Mouse (Mus musculus) spleen, postnatal 36 days (tissue): ENCODE data around the gene Foxn3.
A peak's percentile ranks its signal among the peaks of the same experiment; 100 is the strongest.

Source experiments
- DNase-seq, 2 experiments: peaks; one replicate each; pipeline ENCODE4 v3.0.0; 2022; ENCODE audit warnings: low spot score in 2 of 2, mixed read lengths in 1 of 2

Foxn3 gene

DNA sequence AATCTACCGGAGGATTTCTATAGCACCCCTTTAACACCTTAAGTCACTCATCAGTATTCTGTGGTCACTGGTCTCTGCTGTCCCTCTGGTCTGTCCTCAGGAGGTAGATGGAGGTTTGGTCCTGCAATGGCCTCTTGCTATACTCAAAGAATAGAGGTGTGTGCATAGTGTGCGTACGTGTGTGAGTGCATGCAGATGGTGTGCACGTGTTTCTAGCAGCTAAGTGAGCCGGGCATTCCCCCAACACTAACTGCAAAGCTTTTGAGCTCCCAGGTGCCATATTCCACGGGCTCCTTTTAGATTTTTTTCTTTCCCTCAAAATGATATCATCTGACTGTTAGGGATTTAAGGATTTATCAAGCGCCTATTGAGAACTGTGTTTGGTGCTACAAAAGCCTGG is 269.9 kb downstream of the Foxn3 start:
- DNase-seq: no peak

DNA sequence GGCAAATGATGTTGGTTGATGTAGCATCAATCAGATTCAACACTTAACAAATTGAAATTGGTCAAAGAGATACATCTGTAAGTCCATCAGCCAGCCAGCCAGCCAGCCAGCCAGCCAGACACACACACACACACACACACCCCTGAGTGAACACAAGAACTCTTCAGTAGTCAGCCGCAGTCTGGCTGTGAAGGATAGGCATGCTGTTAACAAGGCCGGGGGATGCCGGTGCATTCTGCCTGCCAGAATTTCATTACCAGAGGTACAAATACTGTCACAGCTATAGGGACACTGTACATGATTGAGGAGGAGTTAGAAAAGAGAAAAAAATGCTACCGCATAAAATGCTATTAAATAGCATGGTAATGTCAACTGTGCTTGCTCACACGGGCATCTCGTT is 271.2 kb downstream of the Foxn3 start:
- DNase-seq: no peak

DNA sequence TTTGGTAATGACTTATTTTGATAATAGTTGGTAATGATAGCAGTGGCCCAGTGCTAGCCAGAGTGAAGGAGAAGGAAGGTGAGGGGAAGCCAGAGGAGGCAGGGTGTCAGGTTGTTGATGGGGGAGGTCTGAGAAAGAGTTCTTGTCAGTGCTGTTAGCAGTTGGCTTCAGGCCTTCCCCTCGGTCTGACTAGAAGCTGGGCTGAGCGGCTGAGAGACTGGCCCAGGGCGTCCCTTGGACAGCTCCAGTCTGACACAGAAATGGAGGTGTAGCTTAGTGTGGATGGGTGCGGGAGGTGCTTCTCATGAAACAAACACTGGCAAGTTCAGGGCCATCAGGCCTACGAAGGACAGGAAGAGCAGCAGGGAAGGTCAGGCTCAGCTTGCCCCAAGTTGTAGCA is 276.3 kb downstream of the Foxn3 start:
- no peak for DNase-seq

DNA sequence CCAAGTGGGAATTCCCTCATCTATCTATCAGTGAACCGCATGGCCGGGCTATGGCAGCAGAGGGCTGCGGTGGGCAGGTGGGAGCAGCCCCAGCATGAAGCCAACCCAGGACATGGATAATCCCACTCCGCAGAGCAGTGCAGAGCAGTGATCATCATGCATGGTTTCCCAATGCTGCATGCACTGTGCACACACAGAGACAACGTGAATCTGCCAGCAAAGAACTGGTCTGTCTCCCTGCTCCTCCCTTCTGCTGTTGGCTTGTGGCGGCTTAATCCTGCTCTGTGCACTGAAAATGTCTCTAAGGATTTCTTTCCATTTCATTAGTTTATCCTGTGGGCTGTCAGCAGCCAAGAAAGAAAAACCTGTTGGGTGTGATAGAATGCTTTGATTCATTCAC is 276.7 kb downstream of the Foxn3 start:
- DNase-seq: no peak

DNA sequence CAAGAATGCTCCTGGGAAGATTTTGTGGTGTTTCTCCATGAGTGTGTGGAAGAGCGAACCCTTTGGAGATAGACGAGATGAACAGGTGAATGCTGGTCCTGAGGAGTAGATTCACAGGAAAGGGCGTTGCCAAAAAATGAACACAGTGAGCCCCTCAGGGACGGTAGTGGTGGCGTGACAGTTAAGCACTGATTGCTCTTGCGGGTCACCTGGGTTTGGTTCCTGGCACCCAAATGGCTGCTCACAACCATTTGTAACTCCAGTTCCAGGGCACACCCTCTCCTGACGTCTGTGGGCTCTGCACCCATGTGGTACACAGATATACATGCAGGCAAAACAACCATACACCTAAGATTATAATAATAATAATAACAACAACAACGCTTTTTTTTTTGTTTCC is 277.7 kb downstream of the Foxn3 start:
- DNase-seq: peak; percentile 32 to 35

DNA sequence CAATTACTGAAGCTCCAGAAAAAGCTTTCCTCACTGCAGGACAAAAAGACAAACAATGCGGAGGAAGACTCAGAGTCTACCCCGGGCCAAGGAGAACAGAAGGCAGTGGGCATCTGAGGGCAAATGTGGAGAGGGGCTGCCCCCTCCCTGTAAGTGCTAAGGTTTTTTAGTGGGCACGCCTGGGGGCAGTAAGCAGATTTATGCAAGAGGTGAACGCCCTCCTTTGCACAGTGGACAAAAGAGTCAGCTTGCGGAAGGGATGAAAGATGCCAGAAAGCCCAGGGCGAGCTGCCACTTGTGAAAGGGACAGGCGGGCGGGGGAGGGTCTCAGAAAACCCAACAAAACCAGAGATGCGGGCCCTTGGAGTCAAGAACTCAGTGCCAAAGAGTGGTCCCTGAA is 278.2 kb downstream of the Foxn3 start:
- no peak for DNase-seq

DNA sequence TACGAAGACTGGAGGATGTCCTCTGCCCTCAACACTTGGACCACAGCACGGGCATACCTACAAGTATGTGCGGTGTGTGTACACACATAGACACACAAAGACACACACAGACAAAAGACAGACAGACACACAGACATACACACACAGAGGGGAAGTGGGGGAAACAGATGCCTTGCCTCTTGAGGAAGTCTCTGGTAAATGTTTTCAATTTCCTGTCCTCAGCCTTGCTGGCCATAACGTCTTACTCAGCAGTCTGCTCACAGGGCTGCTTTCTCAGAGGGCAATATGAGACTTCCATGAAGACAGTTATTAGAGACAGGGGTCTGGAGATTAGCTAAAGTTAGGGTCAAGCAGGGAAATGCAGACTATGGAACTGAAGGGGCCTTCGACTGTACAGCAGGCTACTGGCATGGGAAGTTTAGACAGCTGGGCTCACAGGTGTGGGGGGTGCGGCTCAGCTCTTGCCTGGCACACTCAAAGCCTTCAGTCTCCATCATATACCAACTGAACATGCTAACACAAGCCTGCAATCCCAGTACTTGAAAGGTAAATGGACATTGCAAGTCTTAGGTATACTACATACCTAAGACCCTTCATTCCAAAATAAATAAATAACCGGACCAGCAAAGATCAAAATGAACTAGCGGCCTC is 278.8 kb downstream of the Foxn3 start:
- DNase-seq: peak; percentile 42 to 47

DNA sequence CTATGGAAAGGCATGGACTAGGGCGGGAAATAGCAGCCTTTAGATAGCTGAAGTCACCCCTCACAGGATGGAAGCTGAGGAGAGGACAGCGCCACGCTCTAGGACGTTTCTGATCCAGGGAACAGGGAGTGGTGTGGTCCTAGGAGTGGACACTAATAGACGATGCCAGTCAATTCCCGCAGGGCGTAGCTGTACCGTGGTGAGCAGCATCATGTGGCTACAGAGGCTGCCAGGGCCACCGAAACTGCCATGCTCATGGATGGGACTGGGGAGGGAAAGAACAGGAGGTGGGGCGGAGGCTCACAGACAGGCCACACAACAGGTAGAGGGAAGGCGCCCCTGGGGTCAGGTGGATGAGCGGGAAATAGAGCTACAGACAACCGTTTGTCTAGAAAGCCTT is 282.6 kb downstream of the Foxn3 start:
- no peak for DNase-seq

DNA sequence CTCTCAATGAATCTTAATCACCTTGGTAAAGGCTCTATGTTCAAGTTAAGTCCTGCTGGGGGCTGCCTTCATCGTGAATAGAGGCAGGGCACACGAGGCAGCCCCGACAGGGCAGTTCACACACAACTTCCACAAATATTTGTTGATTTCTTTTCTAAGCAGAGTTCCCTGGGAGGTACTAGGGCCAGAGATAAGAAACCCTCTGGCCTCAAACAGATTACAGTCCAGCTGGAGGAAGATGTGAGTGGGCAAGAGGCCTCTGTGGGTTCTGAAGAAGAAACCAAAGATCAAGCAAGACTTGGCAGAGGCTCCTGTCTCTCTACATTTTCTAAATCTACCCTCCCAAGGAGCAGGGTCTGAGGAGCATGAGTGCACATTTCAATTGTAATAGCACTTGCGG is 283.1 kb downstream of the Foxn3 start:
- DNase-seq: no peak

DNA sequence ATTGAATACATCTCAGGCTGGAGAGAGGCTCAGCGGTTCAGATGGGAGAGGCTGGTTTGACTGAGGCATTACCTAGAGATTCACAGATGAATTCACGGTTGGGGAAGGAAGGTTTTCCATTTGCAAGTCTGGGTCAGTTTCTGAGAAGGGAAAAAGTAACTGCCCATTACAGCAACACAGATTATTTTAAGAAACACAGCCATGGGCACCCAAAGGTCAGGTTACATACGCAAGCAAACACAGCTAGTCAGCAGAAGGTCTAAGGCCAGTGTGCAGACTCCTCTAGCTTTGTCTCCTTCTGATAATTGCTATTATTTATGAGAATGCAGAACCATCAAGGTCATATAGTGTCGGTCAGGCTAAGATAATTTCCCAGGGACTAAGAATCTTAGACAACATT is 284.0 kb downstream of the Foxn3 start:
- DNase-seq: no peak

DNA sequence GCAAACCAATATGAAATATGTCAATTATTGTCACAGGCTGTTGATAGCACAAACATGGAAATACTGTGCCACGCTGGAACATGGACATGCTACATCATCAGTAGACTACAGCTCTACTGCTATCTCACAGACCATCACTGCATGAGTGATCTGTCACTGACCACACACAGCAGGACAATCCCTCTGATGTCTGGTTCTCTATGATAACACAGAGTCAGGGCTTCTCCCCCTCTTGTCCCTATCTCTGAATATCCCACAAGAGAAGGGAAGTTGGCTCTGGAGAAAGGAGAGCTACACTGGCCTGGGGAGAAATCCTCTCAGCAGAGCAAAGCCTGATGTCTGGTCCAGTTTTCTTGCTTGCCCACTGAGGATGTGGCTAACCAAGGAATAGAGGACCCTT is 288.8 kb downstream of the Foxn3 start:
- no peak for DNase-seq

DNA sequence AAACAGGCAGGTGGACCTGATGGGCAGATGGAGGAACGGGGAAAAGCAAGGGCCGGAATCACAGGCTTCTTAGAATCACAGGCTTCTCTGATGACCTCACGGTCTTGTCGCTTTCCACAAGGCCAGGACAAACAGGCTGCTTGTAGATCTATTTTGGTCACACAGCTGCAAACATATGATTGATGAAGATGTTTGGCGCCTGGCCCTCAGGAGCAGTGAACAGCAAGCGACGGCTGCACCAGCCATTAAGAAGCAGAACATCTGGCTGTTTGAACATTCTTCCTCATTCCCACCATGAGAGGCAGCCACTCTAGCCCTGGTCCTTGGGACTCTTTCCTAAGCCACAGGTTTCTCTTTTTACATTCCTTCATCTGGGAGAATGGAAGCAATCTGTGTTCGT is 294.0 kb downstream of the Foxn3 start:
- no peak for DNase-seq

DNA sequence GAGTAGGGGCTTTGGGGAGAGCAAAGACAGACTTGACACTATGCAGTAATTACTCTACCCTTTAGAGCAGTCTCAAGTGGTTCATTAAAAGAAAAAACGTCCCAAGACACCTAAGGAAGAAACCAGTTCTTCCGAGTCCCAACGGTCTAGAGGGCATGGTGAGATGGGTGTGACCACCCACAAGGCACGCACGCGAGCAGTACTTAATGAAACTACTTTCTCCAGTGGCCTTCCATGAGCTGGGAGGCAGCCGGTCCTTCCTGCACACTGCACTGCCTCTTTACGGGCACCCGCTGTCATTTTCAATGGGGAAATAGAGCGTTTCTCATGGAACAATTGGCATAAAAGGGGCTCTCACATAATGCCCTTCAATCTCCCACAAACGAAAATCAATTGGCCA is 294.4 kb downstream of the Foxn3 start:
- no peak for DNase-seq

DNA sequence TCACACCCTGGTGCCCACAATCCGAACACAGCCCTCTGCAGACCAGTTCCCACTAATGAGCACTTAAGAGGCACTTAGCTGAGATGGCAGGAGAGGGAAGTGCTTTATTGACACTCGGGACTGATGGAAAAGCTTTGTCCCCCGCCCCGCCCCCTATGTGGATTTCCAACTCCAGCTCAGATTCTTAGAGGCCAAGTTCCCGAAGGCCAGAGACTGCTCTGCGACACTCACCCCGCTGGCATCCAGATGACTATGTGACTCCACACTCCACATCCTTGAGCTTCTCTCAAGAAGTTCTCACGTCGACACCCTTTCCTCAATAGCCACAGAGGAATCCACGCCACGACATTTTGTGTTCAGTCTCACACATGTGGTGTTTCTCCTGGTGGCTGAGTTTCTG is 295.6 kb downstream of the Foxn3 start:
- DNase-seq: no peak

DNA sequence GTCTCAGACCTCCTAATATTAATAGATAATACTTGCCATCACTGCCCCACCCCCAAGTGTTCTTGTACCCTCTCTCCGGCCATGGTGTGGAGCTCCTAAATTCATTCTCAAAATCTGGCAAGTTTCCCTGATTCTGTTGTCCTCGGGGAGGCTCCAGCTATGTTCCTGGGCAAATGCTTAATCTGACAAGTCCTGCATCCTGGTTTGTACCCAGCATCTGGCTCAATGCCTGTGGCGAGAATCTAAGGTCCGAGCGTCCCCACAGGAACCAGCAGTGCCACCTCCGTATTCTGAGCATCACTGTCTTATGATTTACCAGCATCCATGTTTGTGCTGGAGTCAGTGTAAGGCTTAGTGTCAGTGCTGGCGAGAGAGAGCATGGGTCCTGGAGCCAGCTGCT is 296.9 kb downstream of the Foxn3 start:
- no peak for DNase-seq

DNA sequence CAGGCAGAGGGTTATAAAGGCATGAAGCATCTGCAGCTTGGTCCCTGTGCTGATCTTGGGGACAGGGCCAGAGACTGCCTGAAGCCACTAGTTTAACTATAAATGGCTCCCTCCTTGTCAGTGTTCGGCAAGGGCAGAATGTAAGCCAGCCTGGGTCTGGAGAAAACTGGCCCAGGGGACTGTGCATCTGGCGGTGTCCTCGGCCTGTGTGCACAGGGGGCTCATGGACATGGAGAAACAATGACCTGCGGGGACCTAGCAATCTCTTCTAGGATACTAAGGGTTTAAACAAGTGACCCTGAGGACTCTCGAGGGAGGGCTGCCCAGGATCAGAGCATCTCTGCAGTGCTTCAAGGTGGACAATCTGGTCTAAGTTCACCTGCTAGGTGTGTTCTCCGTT is 297.6 kb downstream of the Foxn3 start:
- no peak for DNase-seq

DNA sequence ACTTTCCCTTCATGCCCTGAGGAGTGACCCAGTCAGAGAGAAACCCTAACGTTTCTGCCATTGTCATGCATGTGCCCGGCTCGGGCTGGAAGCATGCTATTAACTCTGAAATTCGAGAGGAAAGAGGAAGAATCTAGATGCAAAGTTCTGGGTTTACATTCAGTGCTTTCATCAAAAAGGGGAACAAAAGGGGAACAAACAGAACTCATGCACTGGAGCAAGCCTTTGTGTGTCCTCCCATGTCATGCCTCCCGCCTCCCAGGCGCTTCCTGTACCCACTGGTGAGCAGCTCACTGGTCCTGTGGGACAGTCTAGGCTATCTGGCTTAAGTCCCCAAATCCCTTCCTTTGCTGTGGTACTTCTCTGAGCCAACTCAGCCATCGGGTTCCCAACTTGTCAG is 299.0 kb downstream of the Foxn3 start:
- peak; percentile 59 to 60 for DNase-seq

DNA sequence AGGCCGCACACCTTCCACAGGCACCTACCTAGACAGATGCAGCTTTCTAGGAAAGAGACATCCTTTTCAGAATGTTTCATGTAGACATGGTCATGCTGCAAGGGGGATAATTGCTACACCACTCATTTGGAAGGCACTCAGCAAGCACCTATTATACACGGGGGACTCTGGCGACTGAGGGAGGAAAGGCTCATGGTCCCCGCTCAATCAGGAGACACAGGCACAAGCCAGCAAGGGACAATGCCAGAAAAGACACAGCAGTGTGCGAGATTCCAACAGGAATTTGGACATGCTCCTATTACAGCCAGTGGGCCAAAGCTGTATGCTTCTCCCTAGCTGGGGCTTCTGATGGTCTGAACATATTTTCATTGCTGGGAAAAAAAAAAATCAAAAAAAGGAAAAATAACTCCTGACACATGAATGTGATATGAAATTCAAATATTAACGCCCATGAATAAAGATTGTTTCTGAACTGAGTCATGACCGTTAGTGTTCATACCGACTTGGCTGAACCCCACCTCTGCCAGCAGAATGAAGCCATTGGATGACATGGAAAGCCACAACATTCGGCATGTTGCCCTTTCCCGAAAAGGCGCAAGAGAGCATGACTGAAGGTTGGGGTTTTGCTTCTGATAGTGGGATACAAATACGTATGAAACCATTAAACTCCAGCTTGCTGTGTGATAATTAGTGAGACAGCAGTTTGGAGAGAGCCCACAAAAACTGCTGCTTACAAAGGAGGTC is 299.6 kb downstream of the Foxn3 start:
- no peak for DNase-seq

DNA sequence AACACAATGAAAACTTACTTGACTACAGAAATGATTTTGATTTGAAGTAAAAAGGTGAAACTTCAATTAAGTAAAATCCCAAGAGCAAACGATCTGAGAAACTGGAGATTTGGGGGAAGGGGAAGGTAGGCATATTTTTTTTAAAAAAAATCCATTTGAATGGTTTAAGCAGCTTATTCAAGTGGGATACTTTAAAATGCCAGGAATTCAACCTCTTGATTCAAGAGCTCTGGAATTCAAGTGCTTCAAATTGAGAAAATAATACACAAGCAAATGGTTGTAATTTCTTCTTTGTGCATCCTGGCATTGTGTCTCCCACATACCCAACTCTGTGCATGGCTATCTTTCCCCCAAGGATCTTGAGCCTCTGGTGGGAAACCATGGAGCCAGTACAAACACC is 300.5 kb downstream of the Foxn3 start:
- DNase-seq: no peak

DNA sequence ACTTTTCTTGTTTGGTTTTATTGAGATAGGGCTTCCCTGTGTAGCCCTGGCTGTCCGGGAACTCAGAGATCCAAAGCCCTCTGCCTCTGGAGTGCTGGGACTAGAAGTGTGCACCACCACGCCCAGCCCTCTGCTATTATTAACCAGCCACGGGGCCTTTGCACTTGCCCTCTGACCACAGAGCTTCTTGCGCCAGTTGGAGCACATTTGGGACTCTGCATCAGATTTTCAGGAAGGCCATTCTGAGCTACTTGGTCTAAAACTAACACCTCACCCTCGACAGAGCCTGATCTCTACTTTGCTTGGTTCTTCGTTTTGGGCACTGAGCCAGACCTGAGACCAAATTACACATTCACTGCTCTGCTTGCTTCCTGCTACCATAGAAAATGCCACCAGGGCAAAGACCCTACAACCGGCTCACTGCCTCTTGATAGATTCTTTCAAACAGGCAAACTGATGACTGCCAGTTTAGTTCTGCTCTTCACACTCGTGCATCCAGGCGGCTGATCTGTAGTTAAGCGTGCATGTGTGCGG is 301.2 kb downstream of the Foxn3 start:
- peak; percentile 27 to 28 for DNase-seq

DNA sequence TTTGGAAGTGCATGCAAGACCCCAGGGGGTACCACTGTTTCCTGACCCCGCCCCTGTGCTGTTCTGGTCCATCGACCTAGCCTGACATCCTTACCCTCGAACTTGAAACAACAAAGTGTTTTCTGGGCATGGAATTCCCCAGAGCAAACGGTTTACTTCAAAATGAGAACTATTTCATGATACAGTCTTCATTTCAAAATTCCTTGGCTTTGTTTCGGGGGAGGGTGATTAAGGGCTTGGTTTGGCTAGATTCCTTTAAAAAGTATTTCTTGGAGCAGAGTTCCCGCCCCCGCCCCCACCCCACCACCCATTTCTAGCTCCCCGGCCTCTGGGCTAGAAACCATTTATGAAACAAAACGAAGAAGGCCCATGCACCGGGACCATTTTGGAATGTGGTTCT is 303.2 kb downstream of the Foxn3 start:
- DNase-seq: peak; percentile 25 to 29

DNA sequence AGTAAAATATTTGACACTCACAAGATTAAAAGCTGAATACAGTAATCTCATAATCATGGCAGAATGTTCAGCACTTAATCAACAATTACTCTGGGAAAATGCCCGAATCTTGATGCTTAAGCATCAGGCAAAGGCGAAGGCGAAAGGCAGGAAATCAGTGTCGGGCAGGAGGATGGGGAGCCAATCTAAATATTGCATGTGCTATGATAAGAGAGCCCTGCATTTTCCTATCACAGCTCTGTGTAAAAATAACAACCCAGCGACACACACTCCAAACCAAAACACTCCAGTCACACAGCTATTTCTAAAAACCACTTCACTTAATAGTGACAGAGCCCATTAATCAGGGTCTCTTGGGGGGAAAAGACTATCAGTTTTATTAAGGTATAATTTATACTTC is 305.8 kb downstream of the Foxn3 start:
- DNase-seq: no peak

DNA sequence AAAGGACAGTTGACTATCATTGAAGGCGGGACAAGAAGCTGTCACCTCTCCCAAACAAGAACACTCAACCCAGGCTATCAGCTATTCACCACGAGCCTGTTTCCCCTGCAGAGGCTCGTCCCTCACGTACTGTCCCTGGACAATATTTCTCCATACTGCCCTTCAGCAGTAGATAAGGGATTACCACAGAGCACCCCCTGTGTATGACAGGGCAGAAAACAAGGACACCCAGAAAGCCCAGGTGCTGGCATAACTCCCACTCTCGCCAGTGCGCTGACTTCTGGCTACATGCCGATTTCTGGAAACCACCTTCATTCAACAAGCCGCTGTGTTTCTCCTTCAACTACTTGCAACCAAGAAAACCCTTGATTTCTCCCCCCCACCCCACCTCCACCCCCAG is 306.4 kb downstream of the Foxn3 start:
- no peak for DNase-seq

DNA sequence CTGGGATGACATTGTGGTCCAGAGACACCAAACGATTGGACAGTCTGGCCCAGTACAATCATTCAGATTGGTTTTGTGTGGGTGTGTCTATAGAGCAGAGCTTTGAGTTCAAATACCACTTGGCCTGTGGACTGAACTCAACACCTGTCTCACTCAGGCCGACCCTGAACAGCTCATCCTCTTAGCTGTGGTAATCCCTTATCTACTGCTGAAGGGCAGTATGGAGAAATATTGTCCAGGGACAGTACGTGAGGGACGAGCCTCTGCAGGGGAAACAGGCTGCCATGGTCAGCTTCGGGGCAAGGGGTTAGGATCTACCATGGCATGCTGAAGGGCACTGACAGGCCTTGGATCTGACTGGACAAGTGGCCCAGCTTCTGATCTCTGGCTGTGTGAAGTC is 306.9 kb downstream of the Foxn3 start:
- no peak for DNase-seq
